Mouse (Mus musculus) testis, adult 2 months (tissue): ENCODE data around the gene Atrnl1.

ENCODE experiments used
- CTCF ChIP-seq: fragments of 200-500 bp; IDR thresholded peaks from 2 replicates; pipeline ENCODE4 v1.5.1; 2012; ENCODE audit warnings: low read depth, mild to moderate bottlenecking, inconsistent platforms, low read length, moderate library complexity; ENCODE audit not compliant: control insufficient read depth, insufficient read depth, insufficient replicate concordance
- POLR2A ChIP-seq: fragments of 200-500 bp; IDR thresholded peaks from 2 replicates; pipeline ENCODE4 v1.6.1; 2012; ENCODE audit warnings: low read depth, mild to moderate bottlenecking, inconsistent platforms, low read length, moderate library complexity; ENCODE audit not compliant: control insufficient read depth

DNA sequence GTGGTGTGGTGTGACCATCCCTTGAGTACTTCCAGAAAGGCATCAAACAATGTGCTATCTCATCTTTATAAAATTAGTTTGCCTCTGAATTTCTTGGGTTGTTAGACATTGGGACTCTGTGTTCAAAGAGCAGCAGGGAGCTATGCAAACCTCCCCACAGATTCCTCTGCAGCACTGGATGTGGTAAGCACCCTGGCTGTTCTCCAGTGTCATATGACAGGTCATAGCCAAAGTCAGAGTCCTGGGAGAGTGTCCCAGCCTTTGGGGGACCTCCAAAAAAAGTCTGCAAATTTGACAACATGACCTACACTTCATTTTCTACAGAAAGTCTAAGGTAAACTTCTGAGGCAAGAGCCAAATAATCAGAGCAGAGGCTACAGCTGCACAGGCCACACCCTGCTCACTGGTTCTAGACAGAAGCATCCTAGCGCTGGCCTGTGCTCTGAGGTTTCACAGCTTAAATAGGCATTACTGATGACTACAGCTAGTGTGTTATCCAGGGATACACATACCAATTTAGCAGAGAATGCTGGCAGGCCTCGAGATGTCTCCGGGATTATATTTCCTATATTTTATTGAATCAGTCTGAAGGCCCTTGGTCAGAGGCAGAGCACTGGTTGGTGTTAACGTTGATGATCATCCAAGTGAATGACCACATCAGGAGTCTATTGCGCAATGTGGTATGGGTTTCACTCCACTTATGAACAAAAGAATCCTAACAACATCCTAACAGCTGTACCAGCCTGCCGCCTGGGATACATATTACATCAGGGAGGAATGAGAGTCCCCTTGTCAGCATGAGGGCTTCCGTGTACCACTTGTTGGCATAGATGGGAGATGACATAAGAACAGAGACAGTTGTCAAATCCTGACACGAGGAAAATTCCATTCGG is 406.0 kb downstream of the Atrnl1 start:
- TF ChIP-seq CTCF (no peak), POLR2A (no peak)
